Mouse (Mus musculus): ENCODE measurements around the gene Zfp526.

Gene Zfp526

GRCm38 (mm10) chr7:25269029-25269428, 47.8 kb downstream of the Zfp526 start:
- no peak for DNase-seq

DNA sequence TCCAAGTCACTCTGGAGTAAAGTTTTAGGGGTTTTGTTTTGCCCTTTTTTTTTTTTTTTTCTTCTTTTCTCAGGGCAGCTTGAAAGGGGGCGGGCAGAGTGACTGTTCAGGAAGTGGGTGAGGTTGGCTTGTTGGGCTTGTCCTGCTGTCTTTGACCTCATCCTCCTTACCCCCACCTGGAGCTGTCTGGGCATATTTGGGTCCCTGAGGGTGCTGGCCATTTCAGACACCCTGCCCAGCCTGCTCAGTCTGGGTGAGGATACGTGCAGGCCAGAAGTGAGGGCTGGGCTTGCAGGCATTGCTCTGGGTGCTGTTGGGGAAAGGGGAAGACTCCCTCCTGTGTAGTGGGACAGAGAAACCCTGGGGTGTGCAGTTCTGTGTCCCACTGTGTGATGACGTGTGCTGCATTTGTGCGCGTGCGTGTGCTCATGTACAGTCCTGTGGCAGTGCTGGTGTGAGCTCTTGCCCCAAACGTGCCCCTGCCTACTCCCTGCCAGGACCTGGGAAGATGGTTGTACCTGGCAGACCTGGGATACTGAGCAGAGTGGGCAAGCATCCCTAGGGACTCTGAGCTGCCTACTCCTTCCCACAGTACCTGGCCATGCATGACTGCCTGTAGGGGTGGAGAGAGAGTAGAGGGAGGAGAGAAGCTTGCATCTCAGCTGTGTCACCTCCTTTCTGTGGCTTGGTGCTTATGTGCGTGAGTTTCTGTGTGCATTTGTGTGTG, 48.5 kb downstream of the Zfp526 start:
- no peak for DNase-seq

DNA sequence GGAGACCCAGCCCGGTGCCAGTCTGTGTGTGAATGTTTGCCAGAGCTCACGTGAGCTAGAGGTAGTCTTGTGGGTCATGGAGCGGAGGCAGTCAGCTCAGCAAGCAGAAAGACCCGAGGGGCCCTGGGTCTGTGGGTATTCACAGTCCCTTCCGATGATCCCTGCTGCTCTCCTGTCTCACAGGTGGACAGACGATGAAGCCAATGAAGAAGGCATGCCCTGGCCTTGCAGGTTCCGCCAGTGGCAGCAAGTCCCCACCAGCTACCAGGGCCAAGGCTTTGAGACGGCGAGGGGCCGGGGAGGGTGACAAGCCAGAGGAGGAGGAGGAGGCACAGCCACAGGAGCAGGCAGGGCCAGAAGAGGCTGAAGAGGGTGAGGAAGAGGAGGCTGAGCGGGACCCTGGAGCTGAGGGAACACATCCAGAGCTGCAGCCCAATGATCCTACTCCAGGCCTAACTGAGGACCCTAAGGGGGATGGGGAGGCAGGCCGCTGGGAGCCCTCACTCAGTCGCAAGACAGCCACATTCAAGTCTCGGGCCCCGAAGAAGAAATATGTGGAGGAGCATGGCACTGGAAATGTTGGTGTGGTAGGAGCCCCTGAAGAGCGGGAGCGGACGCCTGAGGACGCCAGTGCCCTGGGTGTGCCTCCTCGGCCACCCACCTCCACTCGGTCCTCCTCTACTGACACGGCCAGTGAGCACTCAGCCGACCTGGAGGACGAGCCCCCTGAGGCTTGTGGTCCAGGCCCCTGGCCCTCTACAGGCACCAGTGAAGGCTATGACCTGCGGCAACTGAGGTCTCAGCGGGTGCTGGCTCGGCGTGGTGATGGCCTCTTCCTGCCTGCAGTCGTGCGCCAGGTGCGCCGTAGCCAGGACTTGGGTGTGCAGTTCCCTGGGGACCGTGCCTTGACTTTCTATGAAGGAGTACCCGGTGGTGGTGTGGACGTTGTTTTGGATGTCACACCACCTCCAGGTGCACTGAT, 49.7 kb downstream of the Zfp526 start:
- no peak for DNase-seq

DNA sequence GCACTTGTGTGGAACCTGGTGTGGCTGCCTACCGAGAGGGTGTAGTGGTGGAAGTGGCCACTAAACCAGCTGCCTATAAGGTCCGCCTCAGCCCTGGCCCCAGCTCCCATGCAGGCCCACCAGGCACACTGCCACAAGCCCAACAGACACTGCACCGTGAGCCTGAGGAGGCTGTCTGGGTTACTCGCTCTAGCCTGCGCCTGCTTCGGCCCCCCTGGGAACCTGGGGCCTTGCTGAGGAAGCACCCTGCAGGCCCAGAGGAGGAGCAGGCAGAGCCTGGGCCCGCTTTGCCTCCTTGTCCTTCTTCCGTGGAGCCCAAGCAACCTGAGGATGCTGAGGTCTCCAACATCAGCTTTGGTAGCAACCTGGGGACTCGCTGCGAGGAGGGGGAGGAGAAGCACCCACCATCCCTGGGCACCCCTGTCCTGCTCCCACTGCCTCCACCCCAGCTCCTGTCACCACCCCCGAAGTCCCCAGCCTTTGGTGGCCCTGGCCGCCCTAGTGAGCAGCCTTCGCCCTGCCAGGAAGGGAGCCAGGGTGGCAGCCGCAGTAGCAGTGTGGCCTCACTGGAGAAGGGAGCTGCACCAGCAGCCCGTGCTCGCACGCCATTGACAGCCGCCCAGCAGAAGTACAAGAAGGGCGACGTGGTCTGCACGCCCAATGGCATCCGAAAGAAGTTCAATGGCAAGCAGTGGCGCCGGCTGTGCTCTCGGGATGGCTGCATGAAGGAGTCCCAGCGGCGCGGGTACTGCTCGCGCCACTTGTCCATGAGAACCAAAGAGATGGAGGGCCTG, 50.6 kb downstream of the Zfp526 start:
- DNase-seq, result no peak

DNA sequence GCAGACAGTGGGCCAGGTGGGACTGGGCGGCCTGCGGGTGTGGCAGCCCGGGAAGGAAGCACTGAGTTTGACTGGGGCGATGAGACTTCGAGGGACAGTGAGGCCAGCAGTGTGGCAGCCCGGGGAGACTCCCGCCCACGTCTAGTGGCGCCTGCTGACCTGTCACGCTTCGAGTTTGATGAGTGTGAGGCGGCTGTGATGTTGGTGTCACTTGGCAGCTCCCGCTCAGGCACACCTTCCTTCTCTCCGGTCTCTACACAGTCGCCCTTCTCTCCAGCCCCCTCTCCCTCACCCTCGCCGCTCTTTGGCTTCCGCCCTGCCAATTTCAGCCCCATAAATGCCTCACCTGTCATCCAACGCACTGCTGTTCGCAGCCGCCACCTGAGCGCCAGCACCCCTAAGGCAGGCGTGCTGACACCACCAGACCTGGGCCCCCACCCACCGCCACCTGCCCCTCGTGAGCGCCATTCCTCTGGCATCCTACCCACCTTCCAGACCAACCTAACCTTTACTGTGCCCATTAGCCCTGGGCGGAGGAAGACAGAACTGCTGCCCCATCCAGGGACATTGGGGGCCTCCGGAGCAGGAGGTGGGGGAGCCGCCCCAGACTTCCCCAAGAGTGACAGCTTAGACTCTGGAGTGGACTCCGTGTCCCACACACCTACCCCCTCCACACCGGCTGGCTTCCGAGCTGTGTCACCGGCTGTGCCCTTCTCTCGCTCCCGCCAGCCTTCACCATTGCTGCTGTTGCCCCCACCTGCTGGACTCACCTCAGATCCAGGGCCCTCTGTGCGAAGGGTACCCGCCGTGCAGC, 51.4 kb downstream of the Zfp526 start:
- DNase-seq, result no peak

DNA sequence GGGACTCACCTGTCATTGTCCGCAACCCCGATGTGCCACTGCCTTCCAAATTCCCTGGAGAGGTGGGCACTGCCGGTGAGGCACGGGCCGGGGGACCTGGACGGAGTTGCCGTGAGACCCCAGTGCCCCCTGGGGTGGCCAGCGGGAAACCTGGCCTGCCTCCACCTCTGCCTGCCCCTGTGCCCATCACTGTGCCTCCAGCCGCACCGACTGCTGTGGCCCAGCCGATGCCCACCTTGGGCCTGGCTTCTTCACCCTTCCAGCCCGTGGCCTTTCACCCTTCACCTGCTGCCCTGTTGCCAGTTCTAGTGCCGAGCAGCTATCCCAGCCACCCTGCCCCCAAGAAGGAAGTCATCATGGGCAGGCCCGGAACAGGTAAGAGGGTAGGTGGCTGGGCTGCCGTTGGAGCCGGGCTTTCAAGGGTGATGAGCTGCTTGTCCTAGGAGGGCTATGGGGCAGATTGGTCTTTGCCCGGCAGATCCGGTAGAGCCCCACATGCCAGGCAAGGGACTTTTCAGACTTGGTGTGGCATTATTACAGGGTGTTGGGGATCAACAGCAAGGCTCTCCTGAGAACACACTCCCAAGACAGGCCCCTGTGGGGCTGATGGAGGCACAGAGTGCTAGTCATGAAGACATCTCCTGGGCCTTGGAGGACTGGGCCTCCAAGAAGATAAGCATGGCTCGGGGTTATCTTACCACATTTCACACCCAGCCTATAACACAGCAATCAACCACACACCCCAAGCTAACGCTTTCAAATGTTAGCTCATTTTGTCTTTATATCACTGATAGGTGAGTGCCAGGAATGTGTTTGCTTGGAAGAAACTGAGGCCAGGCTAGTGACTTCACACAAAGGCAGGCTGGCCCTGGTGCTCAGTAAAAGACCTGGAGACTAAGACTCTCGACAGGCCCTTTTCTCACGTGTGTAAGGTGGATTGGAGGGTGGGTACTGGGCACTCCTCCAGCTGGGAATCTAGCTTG, 52.3 kb downstream of the Zfp526 start:
- DNase-seq, result no peak

- DNase-seq, result no peak
Measured at GRCm38 (mm10) chr7:25274571-25274970, 53.3 kb downstream of the Zfp526 start.

- no peak for DNase-seq
Measured at GRCm38 (mm10) chr7:25274996-25275395, 53.8 kb downstream of the Zfp526 start.

DNA sequence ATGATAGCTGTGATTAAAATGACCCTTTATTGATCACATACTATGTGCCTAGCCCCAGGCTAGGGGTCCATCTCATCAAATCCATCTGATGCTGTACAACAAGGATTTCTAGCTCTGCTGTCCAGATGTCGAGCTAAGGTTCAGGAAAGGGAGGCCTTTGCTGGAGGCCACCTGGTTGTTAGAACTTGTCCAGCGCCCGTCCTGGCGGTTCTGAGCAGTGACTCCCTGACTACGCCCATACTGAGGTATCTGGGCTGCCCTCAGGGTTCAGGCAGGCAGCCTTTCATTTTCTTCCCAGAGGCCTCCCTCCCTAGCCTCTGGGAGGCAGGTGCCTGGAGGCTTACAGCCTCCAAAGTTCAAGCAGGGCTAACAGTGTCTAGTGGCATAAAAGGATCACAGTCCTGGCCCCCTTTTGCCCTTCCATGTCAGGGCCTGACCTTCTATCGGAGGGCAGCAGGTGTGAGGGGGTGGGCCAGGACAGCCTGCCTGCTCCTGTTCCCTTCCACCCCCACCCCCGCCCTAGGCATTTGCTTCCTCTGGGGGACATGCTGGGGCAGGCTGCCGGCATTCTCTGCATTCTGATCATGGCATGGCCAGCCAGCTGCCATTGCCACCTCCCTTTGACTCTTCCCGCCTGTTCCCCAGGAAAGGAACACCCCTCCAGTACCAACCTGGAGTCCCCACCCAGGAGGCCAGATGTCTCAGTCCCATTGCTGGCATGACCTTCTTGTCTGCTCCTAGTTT, 54.5 kb downstream of the Zfp526 start:
- no peak for DNase-seq
